Mouse (Mus musculus) forebrain, embryonic 15.5 days (tissue): ENCODE results near the gene Gpatch1. TPM values are rescaled to one million over a fixed set of nuclear protein-coding genes. Genes with fewer than 3 reads are reported as not detected.
"Not testable (repeated sequence)": the region's sequence is repeated elsewhere in the genome, so short reads cannot be mapped to it uniquely, and the experiment has no call there.

ENCODE experiments used
- ATAC-seq: fragments of 200-750 bp; cut with Nextera tagmentation; replicated peaks from 2 replicates; pipeline ENCODE4 v1.8.0; 2017; ENCODE audit warnings: mild to moderate bottlenecking, moderate TSS enrichment, moderate library complexity
- H3K27ac ChIP-seq: fragments of 300-500 bp; sonication (generic); replicated peaks from 2 replicates; pipeline ENCODE4 v1.5.1; 2015; ENCODE audit warnings: mild to moderate bottlenecking, inconsistent platforms
- H3K27me3 ChIP-seq: fragments of 300-500 bp; sonication (generic); 2 replicates; pipeline ENCODE4 v1.6.1; 2015; ENCODE audit warnings: inconsistent platforms
- H3K36me3 ChIP-seq: fragments of 300-500 bp; sonication (generic); 2 replicates; pipeline ENCODE4 v1.6.1; 2015; ENCODE audit warnings: mild to moderate bottlenecking, inconsistent platforms
- H3K4me1 ChIP-seq: fragments of 300-500 bp; sonication (generic); 2 replicates; pipeline ENCODE4 v1.6.1; 2015; ENCODE audit warnings: inconsistent platforms
- H3K4me2 ChIP-seq: fragments of 300-500 bp; sonication (generic); replicated peaks from 2 replicates; pipeline ENCODE4 v1.6.1; 2015; ENCODE audit warnings: mild to moderate bottlenecking, inconsistent platforms
- H3K4me3 ChIP-seq: fragments of 300-500 bp; sonication (generic); 2 replicates; pipeline ENCODE4 v1.5.1; 2015; ENCODE audit warnings: mild to moderate bottlenecking, inconsistent platforms
- H3K9ac ChIP-seq: fragments of 300-500 bp; sonication (generic); replicated peaks from 2 replicates; pipeline ENCODE4 v1.6.1; 2015; ENCODE audit warnings: mild to moderate bottlenecking, inconsistent platforms
- H3K9me3 ChIP-seq: fragments of 300-500 bp; sonication (generic); 2 replicates; pipeline ENCODE4 v1.6.1; 2016; ENCODE audit warnings: inconsistent platforms
- WGBS: fragments of 180-500 bp; shearing (Covaris S2); methylation state at CpG from one replicate; pipeline ENCODE4 v1.1.7; 2015; ENCODE audit warnings: mixed read lengths; 5-methylcytosine and 5-hydroxymethylcytosine counted together
- polyA plus RNA-seq: library from polyadenylated mRNA; unstranded; fragments of >200 nt; fragmentation: Nextera tagmentation; extraction: Ambion mirVana; gene quantifications from 2 replicates; pipeline ENCODE4 v1.2.1, GENCODE M21; 2015

Gpatch1 gene
- polyA plus RNA-seq, 1 experiment from 2014 or later, result 25.2 TPM

GRCm38 (mm10) chr7:35264746-35265145, 53.5 kb downstream of the Gpatch1 start:
- Histone ChIP-seq H3K9ac (no peak overlapping the region), H3K27ac (no peak overlapping the region), H3K4me1 (peaks cover 7% of the 10 kb centered on the region), H3K36me3 (no peaks in the 10 kb centered on the region), H3K27me3 (no peaks in the 10 kb centered on the region), H3K9me3 (no peaks in the 10 kb centered on the region), H3K4me2 (no peak overlapping the region), H3K4me3 (no peak overlapping the region)
- ATAC-seq, result no peak
- WGBS, result 16% methylated on average over 7 of the region's 7 CpGs

- Histone ChIP-seq H3K27ac (no peak overlapping the region), H3K9me3 (no peaks in the 10 kb centered on the region), H3K36me3 (no peaks in the 10 kb centered on the region), H3K4me1 (no peaks in the 10 kb centered on the region), H3K4me2 (no peak overlapping the region), H3K4me3 (no peak overlapping the region), H3K27me3 (no peaks in the 10 kb centered on the region), H3K9ac (no peak overlapping the region)
- ATAC-seq, result no peak
- WGBS, result 87% methylated on average over 15 of the region's 15 CpGs
Measured at GRCm38 (mm10) chr7:35263595-35264489, 54.4 kb downstream of the Gpatch1 start.

GRCm38 (mm10) chr7:35259384-35259783, 58.9 kb downstream of the Gpatch1 start:
- no peak for ATAC-seq
- H3K27me3 ChIP-seq, result no peaks in the 10 kb centered on the region
- H3K27ac ChIP-seq, result no peak overlapping the region
- no peaks in the 10 kb centered on the region for H3K36me3 ChIP-seq
- no peaks in the 10 kb centered on the region for H3K4me1 ChIP-seq
- 91% methylated on average over 7 of the region's 8 CpGs for WGBS
- no peaks in the 10 kb centered on the region for H3K9me3 ChIP-seq
- no peak overlapping the region for H3K9ac ChIP-seq
- H3K4me2 ChIP-seq, result no peak overlapping the region
- H3K4me3 ChIP-seq, result no peak overlapping the region

GRCm38 (mm10) chr7:35258294-35258693, 59.9 kb downstream of the Gpatch1 start:
- WGBS, result 69% methylated on average over 7 of the region's 7 CpGs
- no peaks in the 10 kb centered on the region for H3K4me1 ChIP-seq
- no peak overlapping the region for H3K27ac ChIP-seq
- ATAC-seq, result no peak
- H3K4me2 ChIP-seq, result no peak overlapping the region
- H3K9ac ChIP-seq, result no peak overlapping the region
- H3K27me3 ChIP-seq, result no peaks in the 10 kb centered on the region
- H3K4me3 ChIP-seq, result no peak overlapping the region
- no peaks in the 10 kb centered on the region for H3K9me3 ChIP-seq
- H3K36me3 ChIP-seq, result no peaks in the 10 kb centered on the region

GRCm38 (mm10) chr7:35252041-35252558, 66.1 kb downstream of the Gpatch1 start:
- Histone ChIP-seq H3K9me3 (no peaks in the 10 kb centered on the region), H3K36me3 (no peaks in the 10 kb centered on the region), H3K4me2 (peak overlapping the region; percentile 39), H3K9ac (peak overlapping the region; percentile 26; the same call in 1 of the 2 replicates), H3K27ac (no peak overlapping the region; the same call in 1 of the 2 replicates), H3K4me3 (peak overlapping the region; percentile 27), H3K27me3 (no peaks in the 10 kb centered on the region), H3K4me1 (peaks cover 6% of the 10 kb centered on the region)
- WGBS, result 4% methylated on average over 13 of the region's 13 CpGs
- peak; percentile 72 for ATAC-seq

- not testable (repeated sequence) for H3K36me3 ChIP-seq, ATAC-seq
- WGBS, result 66% methylated on average over 3 of the region's 3 CpGs
Measured at GRCm38 (mm10) chr7:35237935-35238334, 80.3 kb downstream of the Gpatch1 start.

GRCm38 (mm10) chr7:35235308-35235707, 82.9 kb downstream of the Gpatch1 start:
- peak; percentile 80 for ATAC-seq
- Histone ChIP-seq H3K27ac (peak overlapping the region; percentile 95), H3K9me3 (no peaks in the 10 kb centered on the region), H3K4me2 (peak overlapping the region; percentile 54), H3K9ac (peak overlapping the region; percentile 44; the same call in 1 of the 2 replicates), H3K4me3 (peak overlapping the region; percentile 59), H3K27me3 (no peaks in the 10 kb centered on the region), H3K36me3 (no peaks in the 10 kb centered on the region), H3K4me1 (peaks cover 16% of the 10 kb centered on the region; the same call in 1 of the 2 replicates)
- 16% methylated on average over 9 of the region's 9 CpGs for WGBS

More at GRCm38 (mm10) chr7:35237935-35238334, 80.3 kb downstream of the Gpatch1 start:
- not testable (repeated sequence) for H3K27ac ChIP-seq, H3K9ac ChIP-seq, H3K9me3 ChIP-seq, H3K4me3 ChIP-seq, H3K27me3 ChIP-seq, H3K4me2 ChIP-seq
- peaks cover 16% of the 10 kb centered on the region; the same call in 1 of the 2 replicates for H3K4me1 ChIP-seq

GRCm38 (mm10) chr7:35234361-35235245, 83.6 kb downstream of the Gpatch1 start:
- H3K9me3 ChIP-seq, result no peaks in the 10 kb centered on the region
- H3K4me1 ChIP-seq, result peaks cover 16% of the 10 kb centered on the region; the same call in 1 of the 2 replicates
- H3K9ac ChIP-seq, result peak overlapping the region; percentile 60
- H3K36me3 ChIP-seq, result no peaks in the 10 kb centered on the region
- peak; percentile 95 for ATAC-seq
- peak overlapping the region; percentile 42 for H3K4me2 ChIP-seq
- H3K27me3 ChIP-seq, result no peaks in the 10 kb centered on the region
- WGBS, result under 1% methylated on average over 45 of the region's 45 CpGs
- H3K27ac ChIP-seq, result peak overlapping the region; percentile 95
- H3K4me3 ChIP-seq, result peak overlapping the region; percentile 59

GRCm38 (mm10) chr7:35233861-35234260, 84.4 kb downstream of the Gpatch1 start:
- no peaks in the 10 kb centered on the region for H3K36me3 ChIP-seq
- H3K4me3 ChIP-seq, result peak overlapping the region; percentile 59
- peak overlapping the region; percentile 42 for H3K4me2 ChIP-seq
- H3K27ac ChIP-seq, result peak overlapping the region; percentile 95
- H3K9me3 ChIP-seq, result no peaks in the 10 kb centered on the region
- peaks cover 16% of the 10 kb centered on the region; the same call in 1 of the 2 replicates for H3K4me1 ChIP-seq
- no peaks in the 10 kb centered on the region for H3K27me3 ChIP-seq
- ATAC-seq, result no peak
- peak overlapping the region; percentile 50 for H3K9ac ChIP-seq
- 38% methylated on average over 12 of the region's 12 CpGs for WGBS

GRCm38 (mm10) chr7:35232796-35233455, 85.3 kb downstream of the Gpatch1 start:
- Histone ChIP-seq H3K4me3 (no peak overlapping the region), H3K27me3 (no peaks in the 10 kb centered on the region), H3K27ac (no peak overlapping the region), H3K36me3 (no peaks in the 10 kb centered on the region), H3K9me3 (no peaks in the 10 kb centered on the region), H3K4me2 (no peak overlapping the region), H3K4me1 (peaks cover 16% of the 10 kb centered on the region; the same call in 1 of the 2 replicates), H3K9ac (no peak overlapping the region)
- WGBS, result 35% methylated on average over 13 of the region's 13 CpGs
- no peak for ATAC-seq

- WGBS, result 74% methylated on average over 3 of the region's 3 CpGs
- H3K27ac ChIP-seq, result no peak overlapping the region
- no peaks in the 10 kb centered on the region for H3K27me3 ChIP-seq
- H3K36me3 ChIP-seq, result no peaks in the 10 kb centered on the region
- no peak for ATAC-seq
- H3K4me3 ChIP-seq, result no peak overlapping the region
- H3K4me1 ChIP-seq, result peaks cover 10% of the 10 kb centered on the region; the same call in 1 of the 2 replicates
- no peak overlapping the region for H3K9ac ChIP-seq
- no peaks in the 10 kb centered on the region for H3K9me3 ChIP-seq
- H3K4me2 ChIP-seq, result no peak overlapping the region
Measured at GRCm38 (mm10) chr7:35230333-35230732, 87.9 kb downstream of the Gpatch1 start.
